ENCODE assay signal across 9 mouse cellular contexts in genomic region chr7:6860689-6861088, GRCm38 (mm10).
DNase-seq lines count a peak whose midpoint lies in the region; ATAC-seq and TF ChIP-seq lines count a peak whose summit lies in the region.
"Had no signal": no experiment of that assay in that cellular context is flagged by ENCODE, and none has a peak within 500 bp of the region (broad histone marks: within the 10 kb centered on the region; RNA-seq: fewer than 3 reads in every experiment).

No protein-coding gene starts in this region.

- ATAC-seq in kidney, postnatal 0 days (replicated peaks; ENCODE audit: low FRiP score, low read depth), result no peak
- ATAC-seq in hindbrain, embryonic 16.5 days, result peak; percentile 92
- peak; percentile 92 for ATAC-seq in midbrain, embryonic 16.5 days
- no peak for ATAC-seq in inflammation-experienced regulatory T-cells, adult 6 months

- no peaks in the 10 kb centered on the region; the same call in 1 of the 2 replicates for H3K4me1 ChIP-seq in kidney, postnatal 0 days (replicated peaks; ENCODE audit: insufficient read depth, low read length)
- H3K4me1 ChIP-seq in hindbrain, embryonic 16.5 days (ENCODE audit: control insufficient read depth, insufficient read depth, low read depth, low read length), result peaks cover 4% of the 10 kb centered on the region
- H3K4me1 ChIP-seq in midbrain, embryonic 16.5 days (ENCODE audit: control insufficient read depth, insufficient read depth, low read length), result peaks cover 16% of the 10 kb centered on the region

- H3K9me3 ChIP-seq in kidney, postnatal 0 days (replicated peaks; ENCODE audit: low read length), result no peaks in the 10 kb centered on the region
- no peaks in the 10 kb centered on the region for H3K9me3 ChIP-seq in hindbrain, embryonic 16.5 days (ENCODE audit: control insufficient read depth, low read length)
- no peaks in the 10 kb centered on the region for H3K9me3 ChIP-seq in midbrain, embryonic 16.5 days (replicated peaks; ENCODE audit: control insufficient read depth, low read length, poor library complexity, severe bottlenecking)

- H3K4me3 ChIP-seq in kidney, postnatal 0 days (replicated peaks; ENCODE audit: low read depth, low read length), result no peak overlapping the region
- H3K4me3 ChIP-seq in hindbrain, embryonic 16.5 days (ENCODE audit: low read length), result no peak overlapping the region
- no peak overlapping the region for H3K4me3 ChIP-seq in midbrain, embryonic 16.5 days (ENCODE audit: low read depth, low read length)

- H3K27me3 ChIP-seq in kidney, postnatal 0 days (ENCODE audit: insufficient read depth, low read length), result no peaks in the 10 kb centered on the region
- H3K27me3 ChIP-seq in hindbrain, embryonic 16.5 days (replicated peaks; ENCODE audit: control insufficient read depth, insufficient read depth, low read length), result no peaks in the 10 kb centered on the region
- H3K27me3 ChIP-seq in midbrain, embryonic 16.5 days (ENCODE audit: control insufficient read depth, insufficient read depth, low read depth, low read length), result no peaks in the 10 kb centered on the region

- WGBS in kidney, postnatal 0 days, result 10% methylated on average over 6 of the region's 6 CpGs
- 7% methylated on average over 6 of the region's 6 CpGs for WGBS in hindbrain, embryonic 16.5 days
- WGBS in midbrain, embryonic 16.5 days, result 5% methylated on average over 6 of the region's 6 CpGs

- no peak overlapping the region for H3K4me2 ChIP-seq in kidney, postnatal 0 days (ENCODE audit: low read length)
- peak overlapping the region; percentile 26; the same call in 1 of the 2 replicates for H3K4me2 ChIP-seq in hindbrain, embryonic 16.5 days (ENCODE audit: low read length)
- H3K4me2 ChIP-seq in midbrain, embryonic 16.5 days (ENCODE audit: low read length), result peak overlapping the region; percentile 2; the same call in 1 of the 2 replicates

- H3K9ac ChIP-seq in kidney, postnatal 0 days (ENCODE audit: low read depth, low read length), result no peak overlapping the region
- no peak overlapping the region for H3K9ac ChIP-seq in hindbrain, embryonic 16.5 days (ENCODE audit: low read depth, low read length)
- H3K9ac ChIP-seq in midbrain, embryonic 16.5 days (ENCODE audit: low read depth, low read length), result no peak overlapping the region

- TF ChIP-seq CTCF in kidney, postnatal 0 days (IDR thresholded peaks at IDR 0.05; ENCODE audit: low read depth), result no peak

- H3K27ac ChIP-seq in kidney, postnatal 0 days, result no peak overlapping the region
- no peak overlapping the region for H3K27ac ChIP-seq in hindbrain, embryonic 16.5 days (ENCODE audit: low read depth, low read length)
- peak overlapping the region; percentile 80 for H3K27ac ChIP-seq in midbrain, embryonic 16.5 days (ENCODE audit: low read length)

- DNase-seq in kidney, postnatal 0 days (ENCODE audit: low spot score), result peak; percentile 58
- no peak for DNase-seq in kidney, postnatal 36 days
- DNase-seq in embryo, embryonic 11.5 days (ENCODE audit: low read depth, low spot score), result peak; percentile 51
- no peak for DNase-seq in T-cell, adult 2 months (ENCODE audit: low spot score)
- DNase-seq in ovary, postnatal 36 days (ENCODE audit: low spot score), result no peak
- DNase-seq: kidney, adult 11 months had no signal

- no peaks in the 10 kb centered on the region for H3K36me3 ChIP-seq in kidney, postnatal 0 days (ENCODE audit: insufficient read depth, low read length)
- H3K36me3 ChIP-seq in hindbrain, embryonic 16.5 days (ENCODE audit: control insufficient read depth, insufficient read depth, low read length), result no peaks in the 10 kb centered on the region
- no peaks in the 10 kb centered on the region for H3K36me3 ChIP-seq in midbrain, embryonic 16.5 days (ENCODE audit: control insufficient read depth, insufficient read depth, low read length)

Comparison
In these comparisons a context has a peak if more than half of its experiments do, and no peak if none do; other contexts are left out.
1. DNase-seq: peak in kidney, postnatal 0 days (single experiment) and embryo, embryonic 11.5 days (single experiment); none in kidney, postnatal 36 days (0 of 2), T-cell, adult 2 months (single experiment) and ovary, postnatal 36 days (single experiment).
2. ATAC-seq: peak in hindbrain, embryonic 16.5 days (single experiment) and midbrain, embryonic 16.5 days (single experiment); none in kidney, postnatal 0 days (single experiment) and inflammation-experienced regulatory T-cells, adult 6 months (single experiment).